Comparison of ENCODE assay signal across 17 mouse cellular contexts in genomic region chr5:103917357-103917895, GRCm38 (mm10). TPM values are rescaled to one million over a fixed set of nuclear protein-coding genes. Genes with fewer than 3 reads are reported as not detected.
DNase-seq lines count a peak whose midpoint lies in the region; ATAC-seq lines count a peak whose summit lies in the region.
"Had no signal": no experiment of that assay in that cellular context is flagged by ENCODE, and none has a peak within 500 bp of the region (broad histone marks: within the 10 kb centered on the region; RNA-seq: fewer than 3 reads in every experiment).

No protein-coding gene starts in this region.

- no peak overlapping the region for H3K27ac ChIP-seq in hindbrain, embryonic 16.5 days (ENCODE audit: low read depth, low read length)
- no peak overlapping the region for H3K27ac ChIP-seq in hindbrain, embryonic 11.5 days (ENCODE audit: low read depth, low read length)
- 0 out of 2 replicates have a peak overlapping the region, but pooled peaks have one; percentile 9 for H3K27ac ChIP-seq in neural tube, embryonic 13.5 days (replicated peaks)
- 0 out of 2 replicates have a peak overlapping the region, but pooled peaks have one; percentile 29 for H3K27ac ChIP-seq in midbrain, embryonic 15.5 days
- H3K27ac ChIP-seq: kidney, embryonic 15.5 days; limb, embryonic 15.5 days; macrophage had no signal

- no peak overlapping the region for H3K4me2 ChIP-seq in hindbrain, embryonic 16.5 days (ENCODE audit: low read length)
- no peak overlapping the region for H3K4me2 ChIP-seq in hindbrain, embryonic 11.5 days (replicated peaks; ENCODE audit: low read depth, low read length)
- H3K4me2 ChIP-seq in neural tube, embryonic 13.5 days = no peak overlapping the region
- no peak overlapping the region for H3K4me2 ChIP-seq in midbrain, embryonic 15.5 days
- H3K4me2 ChIP-seq: kidney, embryonic 15.5 days; limb, embryonic 15.5 days had no signal

- no peaks in the 10 kb centered on the region for H3K27me3 ChIP-seq in hindbrain, embryonic 16.5 days (replicated peaks; ENCODE audit: control insufficient read depth, insufficient read depth, low read length)
- H3K27me3 ChIP-seq in hindbrain, embryonic 11.5 days (ENCODE audit: control insufficient read depth, insufficient read depth, low read length) = no peaks in the 10 kb centered on the region
- H3K27me3 ChIP-seq in neural tube, embryonic 13.5 days = peaks cover 10% of the 10 kb centered on the region; the same call in 1 of the 2 replicates
- H3K27me3 ChIP-seq in midbrain, embryonic 15.5 days (replicated peaks) = no peaks in the 10 kb centered on the region
- H3K27me3 ChIP-seq: kidney, embryonic 15.5 days; limb, embryonic 15.5 days had no signal

- no peak overlapping the region for H3K4me3 ChIP-seq in hindbrain, embryonic 16.5 days (ENCODE audit: low read length)
- no peak overlapping the region for H3K4me3 ChIP-seq in hindbrain, embryonic 11.5 days (ENCODE audit: low read depth, low read length)
- no peak overlapping the region for H3K4me3 ChIP-seq in neural tube, embryonic 13.5 days
- H3K4me3 ChIP-seq in midbrain, embryonic 15.5 days = no peak overlapping the region
- H3K4me3 ChIP-seq: kidney, embryonic 15.5 days; limb, embryonic 15.5 days; myocyte had no signal

- H3K9me3 ChIP-seq in hindbrain, embryonic 16.5 days (ENCODE audit: control insufficient read depth, low read length) = no peaks in the 10 kb centered on the region
- H3K9me3 ChIP-seq in hindbrain, embryonic 11.5 days (ENCODE audit: control insufficient read depth, low read length) = no peaks in the 10 kb centered on the region
- no peaks in the 10 kb centered on the region for H3K9me3 ChIP-seq in neural tube, embryonic 13.5 days
- H3K9me3 ChIP-seq in midbrain, embryonic 15.5 days = no peaks in the 10 kb centered on the region
- H3K9me3 ChIP-seq: kidney, embryonic 15.5 days; limb, embryonic 15.5 days had no signal

- ATAC-seq in hindbrain, embryonic 16.5 days = peak; percentile 28; the same call in 1 of the 2 replicates
- ATAC-seq in hindbrain, embryonic 11.5 days (ENCODE audit: low FRiP score) = no peak
- no peak for ATAC-seq in neural tube, embryonic 13.5 days (ENCODE audit: low read depth)
- peak; percentile 46; the same call in 1 of the 2 replicates for ATAC-seq in midbrain, embryonic 15.5 days (replicated peaks)
- no peak for ATAC-seq in erythroid progenitor cell, adult 5-6 weeks (replicated peaks; ENCODE audit: low FRiP score, poor library complexity, severe bottlenecking)

- no peaks in the 10 kb centered on the region for H3K4me1 ChIP-seq in hindbrain, embryonic 16.5 days (ENCODE audit: control insufficient read depth, insufficient read depth, low read depth, low read length)
- no peaks in the 10 kb centered on the region for H3K4me1 ChIP-seq in hindbrain, embryonic 11.5 days (replicated peaks; ENCODE audit: control insufficient read depth, insufficient read depth, low read length)
- H3K4me1 ChIP-seq in neural tube, embryonic 13.5 days (replicated peaks) = peaks cover 5% of the 10 kb centered on the region; the same call in 1 of the 2 replicates
- H3K4me1 ChIP-seq in midbrain, embryonic 15.5 days = 0 out of 2 replicates have a peak, but pooled peaks cover 4% of the 10 kb centered on the region
- H3K4me1 ChIP-seq: kidney, embryonic 15.5 days; limb, embryonic 15.5 days had no signal

- WGBS in hindbrain, embryonic 16.5 days = 61% methylated on average over 8 of the region's 8 CpGs
- WGBS in hindbrain, embryonic 11.5 days = 78% methylated on average over 8 of the region's 8 CpGs
- 48% methylated on average over 8 of the region's 8 CpGs for WGBS in neural tube, embryonic 13.5 days
- WGBS in midbrain, embryonic 15.5 days = 44% methylated on average over 8 of the region's 8 CpGs

- no peaks in the 10 kb centered on the region for H3K36me3 ChIP-seq in hindbrain, embryonic 16.5 days (ENCODE audit: control insufficient read depth, insufficient read depth, low read length)
- no peaks in the 10 kb centered on the region for H3K36me3 ChIP-seq in hindbrain, embryonic 11.5 days (ENCODE audit: control insufficient read depth, insufficient read depth, low read length)
- no peaks in the 10 kb centered on the region for H3K36me3 ChIP-seq in neural tube, embryonic 13.5 days
- no peaks in the 10 kb centered on the region for H3K36me3 ChIP-seq in midbrain, embryonic 15.5 days (replicated peaks)
- H3K36me3 ChIP-seq: kidney, embryonic 15.5 days; limb, embryonic 15.5 days had no signal

- H3K9ac ChIP-seq in hindbrain, embryonic 16.5 days (ENCODE audit: low read depth, low read length) = no peak overlapping the region
- H3K9ac ChIP-seq in hindbrain, embryonic 11.5 days (ENCODE audit: low read depth, low read length) = no peak overlapping the region
- H3K9ac ChIP-seq in neural tube, embryonic 13.5 days = 0 out of 2 replicates have a peak overlapping the region, but pooled peaks have one; percentile 8
- H3K9ac ChIP-seq in midbrain, embryonic 15.5 days = no peak overlapping the region
- H3K9ac ChIP-seq: kidney, embryonic 15.5 days; limb, embryonic 15.5 days had no signal

- DNase-seq in hindbrain, embryonic 11.5 days (ENCODE audit: low spot score) = no peak
- DNase-seq in neural tube, embryonic 10.5 days (ENCODE audit: extremely low spot score, low spot score) = no peak
- DNase-seq in right cerebral cortex, postnatal 10 days (ENCODE audit: low spot score in 2 of 2) = no peak
- DNase-seq: adrenal gland, adult 8-10 months; cerebellum, adult 9-10 months; embryo, embryonic 11 days; heart, adult 18-20 months; right cerebral cortex, postnatal 14 days had no signal

RNA-seq across cellular contexts. Expression of gene Klhl8, which starts 6.4 kb away (rescaled TPM):
- polyA plus RNA-seq in hindbrain, embryonic 16.5 days (2015; fragmentation: Nextera tagmentation; extraction: Ambion mirVana) = 40.7 and 42.5 TPM in 2 replicates
- 15.6 and 17.2 TPM in 2 replicates for polyA plus RNA-seq in hindbrain, embryonic 11.5 days (2014; fragmentation: Nextera tagmentation; extraction: Ambion mirVana)
- 29.2 and 32.5 TPM in 2 replicates for polyA plus RNA-seq in neural tube, embryonic 13.5 days (2015; fragmentation: Nextera tagmentation; extraction: Ambion mirVana)
- 45.2 and 46.4 TPM in 2 replicates for polyA plus RNA-seq in midbrain, embryonic 15.5 days (2015; fragmentation: Nextera tagmentation; extraction: Ambion mirVana)
- total RNA-seq in erythroid progenitor cell, adult 5-6 weeks (2015; ENCODE audit: low replicate concordance) = 0.42 TPM in 1 of 2 replicates, not detected in the other
- 0.53 TPM in 1 of 2 replicates, not detected in the other for total RNA-seq in erythroid progenitor cell, adult 5-6 weeks (2017; ENCODE audit: low replicate concordance)

RNA-seq across cellular contexts. Expression of gene Hsd17b13, which starts 59.8 kb away (rescaled TPM):
- polyA plus RNA-seq in hindbrain, embryonic 16.5 days (2015; fragmentation: Nextera tagmentation; extraction: Ambion mirVana) = not detected in 2 replicates
- not detected in 2 replicates for polyA plus RNA-seq in hindbrain, embryonic 11.5 days (2014; fragmentation: Nextera tagmentation; extraction: Ambion mirVana)
- not detected in 2 replicates for polyA plus RNA-seq in neural tube, embryonic 13.5 days (2015; fragmentation: Nextera tagmentation; extraction: Ambion mirVana)
- polyA plus RNA-seq in midbrain, embryonic 15.5 days (2015; fragmentation: Nextera tagmentation; extraction: Ambion mirVana) = 0.17 and 0.19 TPM in 2 replicates
- not detected in 2 replicates for total RNA-seq in erythroid progenitor cell, adult 5-6 weeks (2015; ENCODE audit: low replicate concordance)
- total RNA-seq in erythroid progenitor cell, adult 5-6 weeks (2017; ENCODE audit: low replicate concordance) = not detected in 2 replicates
- total RNA-seq: adrenal gland, adult 8-10 months; heart, adult 18-20 months; MEL had no signal
- polyA plus RNA-seq: macrophage had no signal

Comparison
In these comparisons a context has a peak if more than half of its experiments do, and no peak if none do; other contexts are left out.
1. ATAC-seq: peak in hindbrain, embryonic 16.5 days (single experiment) and midbrain, embryonic 15.5 days (single experiment); none in hindbrain, embryonic 11.5 days (single experiment), neural tube, embryonic 13.5 days (single experiment) and erythroid progenitor cell, adult 5-6 weeks (single experiment).
2. H3K27ac ChIP-seq: peak in neural tube, embryonic 13.5 days (single experiment) and midbrain, embryonic 15.5 days (single experiment); none in hindbrain, embryonic 16.5 days (single experiment) and hindbrain, embryonic 11.5 days (single experiment).